Mouse (Mus musculus): ENCODE measurements around the gene Rassf5. TPM values are rescaled to one million over a fixed set of nuclear protein-coding genes. Genes with fewer than 3 reads are reported as not detected.
A peak's percentile ranks its signal among the peaks of the same experiment; 100 is the strongest.
"Not testable (repeated sequence)": the region's sequence is repeated elsewhere in the genome, so short reads cannot be mapped to it uniquely, and the experiment has no call there.

Gene Rassf5
- polyA plus RNA-seq, 1 experiment, result 11.9 TPM

DNA sequence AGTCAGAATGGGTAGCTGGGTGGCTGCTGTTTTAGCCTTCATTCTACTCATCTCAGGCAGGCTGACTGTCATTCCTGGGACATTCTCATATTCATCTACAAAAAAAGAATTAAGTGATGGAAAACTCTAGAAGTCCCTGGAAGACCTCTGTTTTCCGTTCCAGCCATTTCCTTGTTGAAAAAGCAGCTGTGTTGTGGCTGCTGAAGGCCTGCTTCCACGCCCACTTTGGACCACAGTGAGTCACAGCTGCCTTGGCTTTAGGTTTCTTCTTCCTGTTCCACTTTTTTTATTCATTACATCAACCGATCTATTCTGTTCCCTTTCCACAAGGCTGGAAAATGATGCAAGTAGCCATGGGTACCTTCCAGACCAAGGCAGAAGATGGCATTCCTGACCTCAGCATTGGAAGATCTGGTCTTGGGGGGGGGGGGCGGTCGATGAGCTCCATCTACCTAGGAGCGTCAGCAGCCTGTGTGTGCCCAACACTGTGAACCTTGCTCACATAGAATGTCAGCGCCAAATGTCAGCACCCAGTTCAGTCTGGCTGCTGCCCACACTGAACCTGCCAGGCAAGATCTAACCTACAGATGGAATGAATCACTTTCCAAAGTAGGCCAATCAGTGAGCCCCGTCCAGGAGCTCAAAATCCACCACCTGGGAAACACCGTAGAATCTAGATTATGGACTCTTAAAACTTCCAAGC, 60.7 kb downstream of the Rassf5 start:
- DNase-seq (ENCODE audit: extremely low spot score in 1 of 2, low spot score in 1 of 2), result peak in 1 of 2 experiments; percentile 62

- DNase-seq (ENCODE audit: extremely low spot score in 1 of 2, low spot score in 1 of 2), result no peak
These were observed 61.9 kb downstream of the Rassf5 start for GRCm38 (mm10) chr1:131183201-131183600.

GRCm38 (mm10) chr1:131181642-131182527, 63.2 kb downstream of the Rassf5 start:
- DNase-seq (ENCODE audit: extremely low spot score in 1 of 2, low spot score in 1 of 2), result peak; percentile 41 to 87

DNA sequence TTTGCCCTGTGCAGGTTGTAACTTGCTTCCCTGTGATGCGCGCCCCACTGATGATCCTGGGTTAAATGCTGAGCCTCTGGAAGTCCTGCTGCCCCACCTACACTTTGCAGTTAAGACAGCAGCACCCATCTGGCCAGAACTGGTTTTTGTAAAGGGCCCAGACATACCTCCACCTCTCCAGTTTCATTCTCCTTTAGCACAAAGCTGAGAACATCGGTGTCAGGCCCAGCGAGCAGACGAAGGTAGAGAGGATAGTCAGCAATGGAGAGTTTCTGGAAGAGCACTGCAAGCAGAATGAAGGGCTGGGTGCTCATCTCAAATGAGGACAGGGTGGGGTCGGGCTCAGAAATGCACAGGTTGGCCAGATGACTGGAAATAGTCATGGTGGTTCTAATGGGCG, 64.7 kb downstream of the Rassf5 start:
- DNase-seq (ENCODE audit: extremely low spot score in 1 of 2, low spot score in 1 of 2), result no peak

GRCm38 (mm10) chr1:131178083-131178482, 67.0 kb downstream of the Rassf5 start:
- DNase-seq (ENCODE audit: extremely low spot score in 1 of 2, low spot score in 1 of 2), result no peak

GRCm38 (mm10) chr1:131177249-131177648, 67.8 kb downstream of the Rassf5 start:
- DNase-seq (ENCODE audit: extremely low spot score in 1 of 2, low spot score in 1 of 2), result no peak

- DNase-seq (ENCODE audit: extremely low spot score in 1 of 2, low spot score in 1 of 2), result no peak
These were observed 69.2 kb downstream of the Rassf5 start for GRCm38 (mm10) chr1:131175819-131176218.

DNA sequence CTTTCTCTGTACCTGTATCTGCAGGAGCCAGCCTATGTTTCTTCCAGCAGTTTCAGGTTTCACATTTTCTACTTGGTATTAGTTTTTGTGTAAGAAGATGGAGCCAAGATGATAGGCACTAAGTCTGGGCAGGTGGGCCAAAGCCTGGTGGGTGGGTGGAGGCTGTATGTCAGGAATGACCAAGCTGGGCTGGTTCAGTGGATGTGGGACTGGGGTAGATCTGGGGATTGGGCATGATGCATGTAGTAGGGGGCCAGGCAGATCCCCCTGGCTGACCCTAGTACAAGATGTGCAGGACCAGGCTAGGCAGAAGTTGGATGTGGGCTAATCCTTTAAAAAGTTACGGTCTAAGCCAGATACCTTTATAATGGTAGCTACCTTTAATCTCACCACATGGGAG, 69.9 kb downstream of the Rassf5 start:
- no peak for DNase-seq (ENCODE audit: extremely low spot score in 1 of 2, low spot score in 1 of 2)

DNA sequence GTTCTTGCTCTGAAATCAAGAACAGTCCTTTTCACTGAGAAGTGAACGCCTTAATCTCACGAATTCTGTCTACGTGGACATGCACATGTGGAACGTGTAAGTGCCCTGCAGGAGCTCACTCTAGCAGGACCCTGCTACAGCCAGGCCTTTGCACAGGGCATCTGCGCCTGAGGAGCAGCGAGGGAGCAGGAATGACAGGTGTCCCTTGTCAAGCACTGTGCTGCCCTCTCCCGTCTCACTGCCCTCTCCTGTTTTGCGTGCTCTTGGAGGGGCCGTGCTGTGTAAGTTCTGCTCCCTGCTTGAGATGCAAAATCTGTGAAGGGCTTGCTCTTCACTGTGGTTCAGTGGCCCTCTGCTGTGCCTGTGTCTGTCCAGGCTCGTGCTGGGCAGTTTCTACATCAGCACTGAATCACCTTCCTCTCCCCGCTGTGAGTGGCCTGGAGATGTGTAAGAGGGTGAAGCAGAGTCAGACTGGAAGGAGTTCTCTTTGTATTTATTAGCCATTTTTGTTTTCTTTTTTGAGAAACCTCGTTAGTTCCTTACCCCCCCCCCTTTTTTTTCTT, 70.7 kb downstream of the Rassf5 start:
- DNase-seq (ENCODE audit: extremely low spot score in 1 of 2, low spot score in 1 of 2), result no peak

DNA sequence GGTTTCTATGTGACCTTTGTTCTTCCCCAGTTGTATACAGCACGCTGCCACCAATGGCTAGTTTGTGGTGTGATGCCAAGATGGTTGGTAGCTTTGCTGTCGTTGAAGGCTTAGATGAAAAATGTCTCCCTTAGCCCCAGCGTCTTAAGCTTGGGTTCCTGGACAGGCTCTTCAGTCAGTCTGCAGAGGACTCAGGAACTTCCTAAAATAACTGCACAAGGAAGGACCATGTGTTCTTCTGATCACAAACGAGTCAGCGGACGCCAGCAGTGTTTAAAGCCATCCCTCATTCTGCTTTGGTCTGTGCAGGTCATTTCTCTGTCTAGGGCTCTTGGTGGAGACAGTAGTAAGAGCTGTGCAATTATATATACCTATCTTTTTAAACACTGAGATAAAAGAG, 71.2 kb downstream of the Rassf5 start:
- DNase-seq (ENCODE audit: extremely low spot score in 1 of 2, low spot score in 1 of 2), result no peak

GRCm38 (mm10) chr1:131173001-131173400, 72.1 kb downstream of the Rassf5 start:
- DNase-seq (ENCODE audit: extremely low spot score in 1 of 2, low spot score in 1 of 2), result no peak

- DNase-seq (ENCODE audit: extremely low spot score in 1 of 2, low spot score in 1 of 2), result peak; percentile 61 to 64
These were observed 77.4 kb downstream of the Rassf5 start for GRCm38 (mm10) chr1:131167612-131168011.

DNA sequence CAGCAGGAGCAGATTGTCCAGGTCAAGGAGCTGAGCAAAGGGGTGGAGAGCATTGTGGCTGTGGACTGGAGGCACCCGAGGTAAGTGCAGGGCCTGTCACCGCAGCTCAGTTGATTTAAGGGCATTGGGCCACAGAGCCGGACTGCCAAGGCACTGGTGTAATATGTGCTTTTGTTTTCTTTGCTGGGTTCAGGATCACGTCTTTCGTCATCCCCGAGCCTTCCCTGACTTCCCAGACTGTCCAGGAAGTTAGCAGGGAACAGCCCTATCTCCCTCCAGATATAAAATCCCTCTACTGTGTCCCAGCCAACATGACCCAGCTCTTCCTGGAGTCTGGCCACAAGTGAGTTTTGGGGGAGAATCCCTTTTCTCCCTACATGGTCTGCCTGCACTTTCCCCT, 80.6 kb downstream of the Rassf5 start:
- no peak for DNase-seq (ENCODE audit: extremely low spot score in 1 of 2, low spot score in 1 of 2)

DNA sequence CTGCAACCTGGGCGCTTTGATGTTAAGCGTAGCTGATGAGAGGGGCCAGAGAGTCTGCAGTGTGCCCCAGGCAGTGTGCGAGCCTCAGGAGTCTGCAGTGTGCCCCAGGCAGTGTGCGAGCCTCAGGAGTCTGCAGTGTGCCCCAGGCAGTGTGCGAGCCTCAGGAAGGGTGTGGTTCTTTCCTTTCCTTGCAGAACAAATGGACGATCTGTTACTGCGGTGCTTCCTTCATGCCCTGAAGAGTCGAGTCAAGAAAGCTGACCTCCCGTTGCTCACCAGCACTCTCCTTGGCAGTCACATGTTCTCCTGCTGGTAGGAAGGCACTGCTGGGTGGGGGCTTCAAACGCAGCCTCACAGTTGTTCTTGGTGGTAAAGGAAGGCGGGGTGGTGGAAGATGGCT, 84.0 kb downstream of the Rassf5 start:
- DNase-seq (ENCODE audit: extremely low spot score in 1 of 2, low spot score in 1 of 2), result no peak

- not testable (repeated sequence) for DNase-seq (ENCODE audit: extremely low spot score in 1 of 2, low spot score in 1 of 2)
These were observed 85.3 kb downstream of the Rassf5 start for GRCm38 (mm10) chr1:131159573-131160327.

GRCm38 (mm10) chr1:131155456-131155855, 89.6 kb downstream of the Rassf5 start:
- DNase-seq (ENCODE audit: extremely low spot score in 1 of 2, low spot score in 1 of 2), result peak in 1 of 2 experiments; percentile 58

- DNase-seq (ENCODE audit: extremely low spot score in 1 of 2, low spot score in 1 of 2), result peak; percentile 58 to 92
These were observed 91.9 kb downstream of the Rassf5 start, which contains the start of gene Eif2d for GRCm38 (mm10) chr1:131153018-131153629. Eif2d (plus strand) TSS chr1:131153181.

DNA sequence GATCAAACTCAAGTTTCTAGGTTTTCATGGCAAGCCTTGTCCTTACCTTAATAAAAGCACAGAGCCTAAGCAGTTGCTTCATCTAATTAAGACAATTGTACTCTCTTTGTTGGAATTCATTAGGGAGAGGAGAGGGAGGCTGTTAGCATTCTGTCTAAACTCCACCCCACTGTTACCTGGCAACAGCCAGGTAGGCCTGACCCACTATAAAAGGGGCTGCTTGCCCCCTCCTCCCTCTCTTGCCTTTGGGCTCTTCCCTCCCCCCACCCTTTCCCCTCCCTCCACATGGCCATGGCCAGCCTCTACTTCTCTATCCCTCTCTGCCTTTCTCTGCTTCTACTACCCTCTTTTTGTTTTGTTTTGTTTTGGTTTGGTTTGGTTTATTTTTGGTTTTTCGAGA, 95.6 kb downstream of the Rassf5 start:
- no peak for DNase-seq (ENCODE audit: extremely low spot score in 1 of 2, low spot score in 1 of 2)

DNA sequence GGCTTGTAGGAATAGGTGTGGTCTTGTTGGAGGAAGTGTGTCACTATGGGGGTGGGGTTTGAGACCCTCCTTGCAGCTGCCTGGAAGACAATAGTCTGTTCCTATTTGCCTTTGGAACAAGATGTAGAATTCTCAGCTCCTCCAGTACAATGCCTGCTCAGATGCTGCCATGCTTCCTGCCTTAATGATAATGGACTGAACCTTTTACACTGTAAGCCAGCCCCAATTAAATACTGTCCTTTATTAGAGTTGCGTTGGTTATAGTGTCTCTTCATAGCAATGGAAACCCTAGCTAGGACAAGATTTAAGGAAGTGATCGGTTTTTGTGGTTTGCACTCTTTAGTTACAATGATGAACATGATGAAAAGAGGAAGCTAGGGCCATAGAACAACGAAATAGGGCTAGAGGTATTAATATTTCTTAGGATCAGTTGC, 98.9 kb downstream of the Rassf5 start:
- no peak for DNase-seq (ENCODE audit: extremely low spot score in 1 of 2, low spot score in 1 of 2)

- DNase-seq (ENCODE audit: extremely low spot score in 1 of 2, low spot score in 1 of 2), result not testable (repeated sequence)
These were observed 99.8 kb downstream of the Rassf5 start for GRCm38 (mm10) chr1:131145222-131145621.

Measured in frontal cortex, adult 2 months (tissue).